Mouse (Mus musculus) cerebellum, adult 9-11 months (tissue): ENCODE results near the gene Tom1l1.

ENCODE experiments used
- DNase-seq: peaks from one replicate; pipeline ENCODE4 v3.0.0; 2022

Gene Tom1l1

GRCm38 (mm10) chr11:90614743-90615142, 73.4 kb downstream of the Tom1l1 start:
- no peak for DNase-seq

GRCm38 (mm10) chr11:90612118-90612517, 76.0 kb downstream of the Tom1l1 start:
- no peak for DNase-seq

GRCm38 (mm10) chr11:90603066-90603465, 85.1 kb downstream of the Tom1l1 start:
- DNase-seq, result no peak

- DNase-seq, result no peak
These were observed 92.3 kb downstream of the Tom1l1 start for GRCm38 (mm10) chr11:90595826-90596225.
